Mouse (Mus musculus): ENCODE data around the gene Mettl11b. TPM values are rescaled to one million over a fixed set of nuclear protein-coding genes. Genes with fewer than 3 reads are reported as not detected.

The Mettl11b gene
- total RNA-seq (2023; ENCODE audit: inconsistent age): not detected in 4 replicates

GRCm38 (mm10) chr1:163725106-163725759 lies at the start of gene Mettl11b:
Mettl11b (minus strand) TSS chr1:163725232.

Other genes starting within 250 kb of the Mettl11b start
- 2.7 to 3.3 TPM (median 3.0 TPM) in 4 replicates for gene Kifap3, start 54.4 kb upstream of the Mettl11b start, total RNA-seq (2023; ENCODE audit: inconsistent age)
- 34.2 to 38.3 TPM (median 35.1 TPM) in 4 replicates for gene Scyl3, start 203.9 kb upstream of the Mettl11b start, total RNA-seq (2023; ENCODE audit: inconsistent age)

Measured in B cell, adult (primary cell).